Mouse (Mus musculus) intestine, postnatal 0 days (tissue): ENCODE measurements around the gene Sdccag8. TPM values are rescaled to one million over a fixed set of nuclear protein-coding genes. Genes with fewer than 3 reads are reported as not detected.

Experiments used
- ATAC-seq: fragments of 200-750 bp; cut with Nextera tagmentation; 2 replicates; pipeline ENCODE4 v1.8.0; 2017; ENCODE audit warnings: mild to moderate bottlenecking, moderate TSS enrichment, moderate library complexity
- H3K27ac ChIP-seq: fragments of 300-500 bp; sonication (generic); 2 replicates; pipeline ENCODE4 v1.5.1; 2014; ENCODE audit warnings: mild to moderate bottlenecking, low read depth, low read length, moderate library complexity
- H3K27me3 ChIP-seq: fragments of 300-500 bp; sonication (generic); replicated peaks from 2 replicates; pipeline ENCODE4 v1.6.1; 2014; ENCODE audit warnings: low read length, mixed read lengths; ENCODE audit not compliant: control insufficient read depth, insufficient read depth
- H3K36me3 ChIP-seq: fragments of 300-500 bp; sonication (generic); 2 replicates; pipeline ENCODE4 v1.6.1; 2014; ENCODE audit warnings: mild to moderate bottlenecking, moderate library complexity; ENCODE audit not compliant: control insufficient read depth, insufficient read depth
- H3K4me1 ChIP-seq: fragments of 300-500 bp; sonication (generic); replicated peaks from 2 replicates; pipeline ENCODE4 v1.6.1; 2014; ENCODE audit warnings: antibody characterized with exemption, low read length, mixed read lengths; ENCODE audit not compliant: control insufficient read depth, insufficient read depth
- H3K4me2 ChIP-seq: fragments of 300-500 bp; sonication (generic); replicated peaks from 2 replicates; pipeline ENCODE4 v1.6.1; 2014; ENCODE audit warnings: low read depth, mild to moderate bottlenecking, moderate library complexity
- H3K4me3 ChIP-seq: fragments of 300-500 bp; sonication (generic); 2 replicates; pipeline ENCODE4 v1.5.1; 2014; ENCODE audit warnings: low read depth, low read length
- H3K9ac ChIP-seq: fragments of 300-500 bp; sonication (generic); 2 replicates; pipeline ENCODE4 v1.6.1; 2014; ENCODE audit warnings: mild to moderate bottlenecking, low read depth, low read length
- H3K9me3 ChIP-seq: fragments of 300-500 bp; sonication (generic); 2 replicates; pipeline ENCODE4 v1.6.1; 2016; ENCODE audit warnings: mixed run types; ENCODE audit not compliant: control insufficient read depth
- CTCF ChIP-seq: sonication (generic); IDR thresholded peaks from 2 replicates; pipeline ENCODE4 v1.5.1; 2016; ENCODE audit warnings: low read depth, mild to moderate bottlenecking, control low read depth, antibody characterized with exemption, moderate library complexity
- WGBS: fragments of 180-500 bp; shearing (Covaris S2); extraction: QIAGEN DNeasy Blood & Tissue Kit; methylation state at CpG from one replicate; pipeline ENCODE4 v1.1.7; 2014; 5-methylcytosine and 5-hydroxymethylcytosine counted together
- microRNA counts: library from miRNA; unstranded; fragments of <30 nt; microRNA quantifications from one replicate; lab custom pipeline; 2016
- microRNA-seq: library from miRNA; unstranded; fragments of <30 nt; microRNA quantifications from one replicate; pipeline ENCODE4, GENCODE M21; 2016
- polyA plus RNA-seq: library from polyadenylated mRNA; unstranded; fragments of >200 nt; fragmentation: Nextera tagmentation; extraction: Ambion mirVana; gene quantifications from 2 replicates; pipeline ENCODE4 v1.2.1, GENCODE M21; 2015

The Sdccag8 gene
- polyA plus RNA-seq, 1 experiment from 2014 or later, result 55.1 TPM

DNA sequence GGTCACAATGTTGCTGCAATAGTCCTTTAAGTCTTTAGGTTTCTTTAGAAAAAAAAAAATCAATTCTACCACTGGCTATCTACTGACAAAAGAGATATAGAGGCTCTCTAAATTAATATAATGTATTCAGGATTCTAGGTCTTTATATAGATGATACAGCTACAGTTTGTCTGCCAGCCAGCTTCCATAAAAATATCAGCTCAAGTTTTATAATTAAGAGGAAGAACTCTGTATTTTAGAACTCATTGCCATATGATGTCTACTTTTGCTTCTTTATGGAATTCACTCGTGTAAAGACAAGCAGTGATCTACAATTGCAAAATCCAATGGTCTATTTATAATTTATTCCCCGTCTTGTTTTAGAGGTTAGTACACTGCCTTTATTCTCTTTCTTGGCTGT is 254.7 kb downstream of the Sdccag8 start:
- Histone ChIP-seq H3K9me3 (no peaks in the 10 kb centered on the region), H3K27me3 (no peaks in the 10 kb centered on the region), H3K9ac (no peak overlapping the region), H3K4me1 (no peaks in the 10 kb centered on the region), H3K27ac (no peak overlapping the region), H3K4me3 (no peak overlapping the region), H3K36me3 (no peaks in the 10 kb centered on the region), H3K4me2 (no peak overlapping the region)
- no peak for ATAC-seq
- 84% methylated on average over 2 of the region's 2 CpGs for WGBS
- TF ChIP-seq CTCF, result no peak

MicroRNAs within 50 kb of the gene (microRNA counts, 519-probe panel; counts per million panel counts)
- 4,037 counts per million, percentile 58 among the panel's probes with 10 or more counts for microRNA mmu-miR-350 (lab: Ali Mortazavi, UCI)

Small RNA genes within 50 kb of the gene (microRNA-seq; reads per million reads assigned to microRNA genes)
- gene Gm25993, result not detected
- 135 reads per million, percentile 52 among the genes with 10 or more reads in this experiment for gene Mir350

Other genes with a start within 250 kb of the Sdccag8 start
- 6.5 and 6.9 TPM in 2 replicates for gene Cep170, start 593 bp upstream of the Sdccag8 start, polyA plus RNA-seq